Mouse (Mus musculus): Measurements from ENCODE around the gene Acpp. TPM values are rescaled to one million over a fixed set of nuclear protein-coding genes. Genes with fewer than 3 reads are reported as not detected.
"Not testable (repeated sequence)": the region's sequence is repeated elsewhere in the genome, so short reads cannot be mapped to it uniquely, and the experiment has no call there.

The Acpp gene
- 9.8 and 10.8 TPM in 2 replicates for polyA plus RNA-seq (2015; fragmentation: Nextera tagmentation; extraction: Ambion mirVana)

DNA sequence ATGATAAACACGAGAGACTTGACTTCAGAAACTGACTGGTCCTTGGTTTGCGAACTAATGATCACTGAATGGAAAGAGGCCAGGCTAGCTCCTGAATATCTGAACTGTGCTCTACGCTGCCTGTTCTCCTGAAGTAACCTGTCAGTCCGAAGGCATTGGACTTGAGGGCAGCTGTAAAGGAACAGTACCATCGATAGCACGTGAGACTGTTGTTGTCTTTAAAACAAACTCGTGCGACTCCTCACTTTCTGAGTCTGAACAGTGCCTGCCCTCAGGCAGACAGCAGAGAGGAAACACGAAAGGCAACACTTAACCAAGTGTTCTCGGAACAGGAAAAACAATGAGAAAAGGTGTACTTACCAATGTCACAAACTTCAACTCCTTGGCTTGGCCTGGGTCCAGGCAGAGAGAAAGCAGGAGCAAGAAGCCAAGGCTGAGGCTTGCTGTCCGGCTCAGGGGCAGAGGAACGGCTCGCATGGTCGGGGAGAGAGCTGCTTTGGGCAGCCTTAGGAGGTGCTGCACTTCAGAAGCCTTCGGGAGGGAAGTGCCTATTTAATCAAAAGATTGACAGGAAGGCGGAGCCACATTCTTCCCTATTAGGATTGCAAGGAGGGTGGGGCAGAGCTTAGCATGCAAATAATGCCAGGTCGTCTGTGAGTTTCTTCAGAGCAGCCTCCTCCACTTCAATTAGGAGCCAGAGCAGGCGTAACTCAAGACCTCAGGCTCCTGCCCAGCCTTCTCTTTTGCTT lies at the start of gene Acpp:
TSS of gene Acpp (minus strand) at position 566 of the 749 bp plus-strand sequence.
- no peaks in the 10 kb centered on the region for H3K4me1 ChIP-seq (replicated peaks; ENCODE audit: control insufficient read depth, insufficient read depth)
- no peaks in the 10 kb centered on the region for H3K36me3 ChIP-seq (ENCODE audit: control insufficient read depth, insufficient read depth, low read length)
- TF ChIP-seq EP300 (optimal IDR thresholded peaks at IDR 0.05) (no peak), CTCF (IDR thresholded peaks at IDR 0.05; ENCODE audit: low read depth) (no peak)
- peak within 1 kb of the TSS; percentile 57 for H3K4me2 ChIP-seq (replicated peaks; ENCODE audit: low read depth)
- H3K9ac ChIP-seq (ENCODE audit: low read length): peak within 1 kb of the TSS; percentile 47
- H3K4me3 ChIP-seq (ENCODE audit: low read depth, low read length): peak within 1 kb of the TSS; percentile 37
- DNase-seq (ENCODE audit: low spot score) (peak; percentile 68), ATAC-seq (ENCODE audit: low FRiP score, low TSS enrichment) (peak; percentile 90)
- no peaks in the 10 kb centered on the region for H3K9me3 ChIP-seq (ENCODE audit: control insufficient read depth, low read length)
- no peaks in the 10 kb centered on the region for H3K27me3 ChIP-seq (ENCODE audit: control insufficient read depth, insufficient read depth, low read length)
- H3K27ac ChIP-seq (replicated peaks): peak within 1 kb of the TSS; percentile 78
- 13% methylated on average over 18 of the region's 18 CpGs for whole genome bisulfite sequencing

DNA sequence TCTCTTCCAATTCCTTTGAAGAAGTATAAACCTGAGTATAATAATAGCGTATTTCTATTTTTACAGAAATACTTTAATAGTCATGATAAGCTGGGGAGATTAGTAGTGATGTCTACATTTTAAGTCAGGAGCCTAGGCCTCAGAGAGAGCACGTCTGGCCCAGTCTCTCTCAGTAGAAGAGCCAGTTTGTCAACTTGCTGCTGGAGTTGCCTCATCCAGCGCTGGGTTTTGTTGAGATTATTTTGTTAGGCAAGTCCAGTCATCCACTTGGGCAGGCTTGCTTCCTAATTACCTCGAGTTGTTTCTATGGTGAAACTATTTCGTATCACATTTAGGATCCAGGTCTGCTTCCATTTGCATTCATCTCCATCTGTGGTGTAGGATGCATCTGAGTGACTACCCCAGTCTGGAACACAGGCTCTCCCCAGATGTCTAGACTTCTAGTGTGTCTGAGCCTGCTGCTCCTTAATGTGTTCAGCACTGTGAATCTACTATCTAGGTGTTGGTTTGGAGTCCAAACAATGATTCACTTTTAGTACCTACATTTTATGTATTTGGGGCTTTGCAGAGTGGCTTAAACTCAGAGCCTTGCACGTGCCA lies 45.1 kb upstream of the Acpp start:
- WGBS: 63% methylated on average over 6 of the region's 6 CpGs
- H3K27ac ChIP-seq (replicated peaks): no peak overlapping the region
- H3K9me3 ChIP-seq (ENCODE audit: control insufficient read depth, low read length): no peaks in the 10 kb centered on the region
- no peaks in the 10 kb centered on the region for H3K36me3 ChIP-seq (ENCODE audit: control insufficient read depth, insufficient read depth, low read length)
- H3K9ac ChIP-seq (ENCODE audit: low read length): no peak overlapping the region
- no peak for ATAC-seq (ENCODE audit: low FRiP score, low TSS enrichment)
- no peaks in the 10 kb centered on the region for H3K27me3 ChIP-seq (ENCODE audit: control insufficient read depth, insufficient read depth, low read length)
- H3K4me2 ChIP-seq (replicated peaks; ENCODE audit: low read depth): no peak overlapping the region
- H3K4me1 ChIP-seq (replicated peaks; ENCODE audit: control insufficient read depth, insufficient read depth): no peaks in the 10 kb centered on the region
- no peak overlapping the region for H3K4me3 ChIP-seq (ENCODE audit: low read depth, low read length)
- no peak for DNase-seq (ENCODE audit: low spot score)
- TF ChIP-seq CTCF (IDR thresholded peaks at IDR 0.05; ENCODE audit: low read depth) (no peak), EP300 (optimal IDR thresholded peaks at IDR 0.05) (no peak)

DNA sequence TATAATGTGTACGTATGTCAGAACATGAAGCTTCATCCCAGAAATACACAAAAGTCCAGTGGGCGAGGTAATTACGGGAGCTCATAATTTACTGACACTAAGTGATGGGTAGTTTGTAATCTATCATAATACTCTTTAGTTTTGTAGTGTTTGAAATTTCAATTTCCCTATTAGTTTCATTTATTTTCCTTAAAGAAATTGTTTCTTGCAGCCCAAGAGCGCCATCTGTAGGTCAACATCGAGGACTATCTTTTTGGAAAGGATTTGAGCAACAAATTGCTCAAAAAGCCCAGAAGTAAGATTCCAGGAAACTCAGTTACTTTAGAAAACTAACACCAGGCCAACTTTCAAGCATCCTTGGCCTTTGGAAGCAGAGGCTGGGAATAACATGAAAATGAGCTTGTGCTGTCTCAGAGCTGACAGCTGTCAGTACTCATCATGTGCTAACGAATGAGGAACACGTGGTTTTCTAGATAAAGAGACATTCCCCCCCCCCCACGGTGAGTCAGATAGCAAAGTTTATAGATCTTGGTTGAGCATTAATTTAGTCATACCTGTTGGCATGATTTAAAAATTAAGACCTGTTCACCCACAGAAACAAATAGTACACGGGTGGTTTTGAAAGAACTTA lies 42.1 kb upstream of the Acpp start:
- H3K36me3 ChIP-seq (ENCODE audit: control insufficient read depth, insufficient read depth, low read length): no peaks in the 10 kb centered on the region
- H3K9me3 ChIP-seq (ENCODE audit: control insufficient read depth, low read length): no peaks in the 10 kb centered on the region
- no peak overlapping the region for H3K4me3 ChIP-seq (ENCODE audit: low read depth, low read length)
- no peak overlapping the region for H3K9ac ChIP-seq (ENCODE audit: low read length)
- 47% methylated on average over 9 of the region's 9 CpGs for WGBS
- no peak for DNase-seq (ENCODE audit: low spot score)
- H3K4me1 ChIP-seq (replicated peaks; ENCODE audit: control insufficient read depth, insufficient read depth): no peaks in the 10 kb centered on the region
- H3K4me2 ChIP-seq (replicated peaks; ENCODE audit: low read depth): no peak overlapping the region
- TF ChIP-seq CTCF (IDR thresholded peaks at IDR 0.05; ENCODE audit: low read depth) (peak; percentile 74), EP300 (optimal IDR thresholded peaks at IDR 0.05) (no peak)
- H3K27ac ChIP-seq (replicated peaks): no peak overlapping the region
- no peaks in the 10 kb centered on the region for H3K27me3 ChIP-seq (ENCODE audit: control insufficient read depth, insufficient read depth, low read length)
- ATAC-seq (ENCODE audit: low FRiP score, low TSS enrichment): no peak

DNA sequence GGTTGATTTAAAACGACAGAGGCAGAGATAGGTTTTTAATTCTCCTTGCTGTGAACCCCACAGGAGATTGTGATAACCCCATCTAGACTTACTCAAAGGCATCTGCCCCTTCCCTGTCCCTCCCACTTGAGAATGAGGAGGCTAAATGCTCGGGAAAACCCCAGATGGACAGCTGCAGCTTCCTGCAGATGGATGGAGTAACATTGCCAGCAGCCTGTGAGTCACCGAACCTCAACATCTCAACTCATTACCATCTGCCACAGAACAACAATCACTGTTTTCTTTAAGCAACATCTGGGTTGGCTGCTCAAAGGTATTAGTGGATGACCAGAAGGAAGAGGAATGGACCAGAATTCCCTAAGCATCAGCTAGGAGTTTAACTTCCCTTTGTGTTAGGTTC lies 38.0 kb upstream of the Acpp start:
- Histone ChIP-seq H3K27ac (replicated peaks) (no peak overlapping the region), H3K9me3 (ENCODE audit: control insufficient read depth, low read length) (no peaks in the 10 kb centered on the region), H3K4me1 (replicated peaks; ENCODE audit: control insufficient read depth, insufficient read depth) (no peaks in the 10 kb centered on the region), H3K36me3 (ENCODE audit: control insufficient read depth, insufficient read depth, low read length) (no peaks in the 10 kb centered on the region), H3K4me3 (ENCODE audit: low read depth, low read length) (no peak overlapping the region), H3K27me3 (ENCODE audit: control insufficient read depth, insufficient read depth, low read length) (no peaks in the 10 kb centered on the region), H3K9ac (ENCODE audit: low read length) (no peak overlapping the region), H3K4me2 (replicated peaks; ENCODE audit: low read depth) (no peak overlapping the region)
- DNase-seq (ENCODE audit: low spot score) (no peak), ATAC-seq (ENCODE audit: low FRiP score, low TSS enrichment) (no peak)
- 34% methylated on average over 3 of the region's 3 CpGs for WGBS
- TF ChIP-seq EP300 (optimal IDR thresholded peaks at IDR 0.05): no peak
- no peak for TF ChIP-seq CTCF (IDR thresholded peaks at IDR 0.05; ENCODE audit: low read depth)

DNA sequence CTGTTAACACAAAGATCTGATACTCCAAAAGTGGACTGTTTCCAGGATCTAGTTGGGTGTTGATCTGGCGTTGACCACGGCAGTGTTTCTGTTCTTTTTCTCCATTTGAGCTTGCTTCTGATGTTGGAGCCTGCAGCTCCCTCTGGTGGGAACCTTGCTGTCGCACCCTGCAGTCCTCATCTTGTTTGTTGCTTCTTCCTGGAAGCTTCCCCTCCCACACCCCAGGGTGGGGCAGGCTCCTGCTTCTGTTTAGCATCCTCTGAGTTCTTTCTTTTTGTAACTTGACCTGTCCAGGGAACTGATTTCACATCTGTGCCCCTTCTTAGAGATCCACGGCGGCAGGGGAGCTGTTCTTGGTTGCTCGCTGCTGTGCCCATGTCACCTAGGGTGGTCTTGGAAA lies 35.7 kb upstream of the Acpp start:
- no peaks in the 10 kb centered on the region for H3K9me3 ChIP-seq (ENCODE audit: control insufficient read depth, low read length)
- TF ChIP-seq CTCF (IDR thresholded peaks at IDR 0.05; ENCODE audit: low read depth) (peak; percentile 82), EP300 (optimal IDR thresholded peaks at IDR 0.05) (no peak)
- no peak overlapping the region for H3K4me3 ChIP-seq (ENCODE audit: low read depth, low read length)
- H3K36me3 ChIP-seq (ENCODE audit: control insufficient read depth, insufficient read depth, low read length): no peaks in the 10 kb centered on the region
- 22% methylated on average over 6 of the region's 6 CpGs for WGBS
- no peak overlapping the region for H3K27ac ChIP-seq (replicated peaks)
- ATAC-seq (ENCODE audit: low FRiP score, low TSS enrichment): no peak
- no peak overlapping the region for H3K4me2 ChIP-seq (replicated peaks; ENCODE audit: low read depth)
- no peak overlapping the region for H3K9ac ChIP-seq (ENCODE audit: low read length)
- H3K27me3 ChIP-seq (ENCODE audit: control insufficient read depth, insufficient read depth, low read length): no peaks in the 10 kb centered on the region
- DNase-seq (ENCODE audit: low spot score): peak; percentile 69
- H3K4me1 ChIP-seq (replicated peaks; ENCODE audit: control insufficient read depth, insufficient read depth): no peaks in the 10 kb centered on the region

DNA sequence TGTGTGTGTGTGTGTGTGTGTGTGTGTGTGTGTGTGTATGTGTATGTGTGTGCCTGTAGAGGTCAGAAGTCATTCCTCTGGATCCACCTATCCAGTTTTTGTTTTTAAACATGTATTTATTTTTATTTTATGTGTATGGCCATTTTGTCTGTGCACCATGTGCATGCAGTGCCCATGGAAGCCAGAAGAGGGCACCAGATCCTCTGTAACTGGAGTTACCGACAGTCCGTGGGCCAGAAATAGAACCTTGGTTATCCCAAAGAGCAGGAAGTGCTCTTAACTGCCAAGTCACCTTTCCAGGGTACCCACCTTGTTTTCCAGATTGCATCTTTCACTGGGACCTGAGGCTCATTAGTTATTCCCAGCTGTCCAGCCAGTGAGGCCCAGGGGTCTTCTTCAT lies 29.4 kb upstream of the Acpp start:
- TF ChIP-seq EP300 (optimal IDR thresholded peaks at IDR 0.05) (no peak), CTCF (IDR thresholded peaks at IDR 0.05; ENCODE audit: low read depth) (0 out of 2 replicates have a peak, but pooled peaks have one; percentile 20)
- no peak for ATAC-seq (ENCODE audit: low FRiP score, low TSS enrichment)
- Histone ChIP-seq H3K4me1 (replicated peaks; ENCODE audit: control insufficient read depth, insufficient read depth) (no peaks in the 10 kb centered on the region), H3K9ac (ENCODE audit: low read length) (no peak overlapping the region), H3K4me3 (ENCODE audit: low read depth, low read length) (no peak overlapping the region), H3K27ac (replicated peaks) (no peak overlapping the region), H3K27me3 (ENCODE audit: control insufficient read depth, insufficient read depth, low read length) (no peaks in the 10 kb centered on the region), H3K9me3 (ENCODE audit: control insufficient read depth, low read length) (no peaks in the 10 kb centered on the region), H3K4me2 (replicated peaks; ENCODE audit: low read depth) (no peak overlapping the region), H3K36me3 (ENCODE audit: control insufficient read depth, insufficient read depth, low read length) (no peaks in the 10 kb centered on the region)
- WGBS: 78% methylated on average over 2 of the region's 2 CpGs
- no peak for DNase-seq (ENCODE audit: low spot score)

DNA sequence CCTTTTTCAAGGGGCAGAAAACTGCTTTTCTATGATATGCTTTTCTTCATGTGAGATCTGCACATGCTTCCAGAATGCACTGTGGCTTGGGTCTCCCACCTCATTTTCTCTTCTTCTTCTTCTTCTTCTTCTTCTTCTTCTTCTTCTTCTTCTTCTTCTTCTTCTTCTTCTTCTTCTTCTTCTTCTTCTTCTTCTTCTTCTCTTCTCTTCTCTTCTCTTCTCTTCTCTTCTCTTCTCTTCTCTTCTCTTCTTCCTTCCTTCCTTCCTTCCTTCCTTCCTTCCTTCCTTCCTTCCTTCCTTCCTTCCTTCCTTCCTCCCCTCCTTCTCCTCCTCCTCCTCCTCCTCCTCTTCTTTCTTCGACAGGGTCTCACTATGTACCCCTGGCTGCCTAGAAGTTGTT lies 24.4 kb upstream of the Acpp start:
- WGBS: 67% methylated on average over 1 of the region's 1 CpGs
- not testable (repeated sequence) for ATAC-seq (ENCODE audit: low FRiP score, low TSS enrichment); H3K27ac ChIP-seq (replicated peaks)

More for the DNA sequence above, 24.4 kb upstream of the Acpp start:
- H3K4me3 ChIP-seq (ENCODE audit: low read depth, low read length); DNase-seq (ENCODE audit: low spot score); H3K36me3 ChIP-seq (ENCODE audit: control insufficient read depth, insufficient read depth, low read length); H3K9me3 ChIP-seq (ENCODE audit: control insufficient read depth, low read length); H3K4me2 ChIP-seq (replicated peaks; ENCODE audit: low read depth); H3K27me3 ChIP-seq (ENCODE audit: control insufficient read depth, insufficient read depth, low read length); H3K9ac ChIP-seq (ENCODE audit: low read length); H3K4me1 ChIP-seq (replicated peaks; ENCODE audit: control insufficient read depth, insufficient read depth): not testable (repeated sequence)
